Mouse (Mus musculus): Measurements from ENCODE around the gene Anp32e. TPM values are rescaled to one million over a fixed set of nuclear protein-coding genes. Genes with fewer than 3 reads are reported as not detected.

The Anp32e gene
- polyA plus RNA-seq, 1 experiment from 2014 or later: 224 TPM

DNA sequence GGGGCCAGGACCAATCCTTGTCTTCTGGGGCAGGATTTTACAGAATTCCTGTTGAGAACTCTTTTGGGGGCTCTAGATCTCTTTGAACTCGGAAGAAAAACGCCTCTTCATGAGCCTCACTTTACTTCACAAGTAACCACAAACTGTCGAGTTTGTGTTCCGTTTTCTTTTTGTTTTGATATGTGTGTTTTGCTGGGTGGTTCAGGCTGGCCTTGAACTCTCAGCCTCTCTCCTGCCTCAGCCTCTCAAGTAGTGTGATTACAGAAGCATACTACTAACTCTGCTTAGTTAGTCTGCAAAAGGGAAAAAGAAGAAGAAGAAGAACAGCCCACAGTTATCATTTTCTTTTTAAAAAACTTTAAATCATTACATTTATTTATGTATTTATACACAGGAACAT is 4.9 kb upstream of the Anp32e start:
- ATAC-seq (no peak), DNase-seq (ENCODE audit: low read depth, low spot score) (no peak)
- POLR2A ChIA-PET: no interaction called here
- in situ Hi-C loops (cut with MboI; ENCODE audit: low pct_unique_long_range_greater_than_20kb): no loop called here
- CTCF ChIA-PET: interaction anchor here (1.3 kb wide), 1 partner anchor 9 kb away, joined by 3 read pairs; no protein-coding TSS in a partner anchor
- no peaks in the 10 kb centered on the region for H3K27me3 ChIP-seq
- no peak for TF ChIP-seq CTCF (IDR thresholded peaks at IDR 0.05)

DNA sequence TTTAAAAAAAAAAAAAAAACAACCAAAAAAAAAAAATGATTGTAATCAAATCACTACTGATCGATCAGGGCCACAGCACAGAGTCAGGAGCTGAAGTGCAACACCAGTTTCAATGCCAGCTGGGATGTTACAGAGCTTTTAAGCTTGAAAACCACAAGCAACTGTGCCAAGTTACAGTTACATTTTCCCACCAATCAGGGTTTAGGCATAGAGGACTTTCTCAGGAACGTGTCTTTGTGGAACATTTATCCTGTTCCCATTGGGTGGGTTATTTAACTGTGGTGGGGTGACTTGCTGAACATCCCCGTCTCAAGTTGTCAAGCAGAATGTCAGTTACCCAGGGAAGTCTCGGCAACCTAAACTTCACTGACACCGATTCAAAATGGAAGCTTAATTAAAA is 4.0 kb upstream of the Anp32e start:
- in situ Hi-C loops (cut with MboI; ENCODE audit: low pct_unique_long_range_greater_than_20kb): no loop called here
- no peak for ATAC-seq
- POLR2A ChIA-PET: interaction anchor here (1.3 kb wide), 1 partner anchor 19 kb away, joined by 4 read pairs; no protein-coding TSS in a partner anchor
- CTCF ChIA-PET: interaction anchor here (1.3 kb wide), 1 partner anchor 8 kb away, joined by 3 read pairs; no protein-coding TSS in a partner anchor
- TF ChIP-seq CTCF (IDR thresholded peaks at IDR 0.05): no peak
- no peaks in the 10 kb centered on the region for H3K27me3 ChIP-seq
- no peak for DNase-seq (ENCODE audit: low read depth, low spot score)

- no peak for ATAC-seq
- no peak for DNase-seq (ENCODE audit: low read depth, low spot score)
- in situ Hi-C loops (cut with MboI; ENCODE audit: low pct_unique_long_range_greater_than_20kb): no loop called here
- POLR2A ChIA-PET: interaction anchor here (1.2 kb wide), 2 partner anchors 21 to 55 kb away, joined by 3 to 5 read pairs; no protein-coding TSS in a partner anchor
- H3K27me3 ChIP-seq: no peaks in the 10 kb centered on the region
- no peak for TF ChIP-seq CTCF (IDR thresholded peaks at IDR 0.05)
- CTCF ChIA-PET: no interaction called here
These were observed 787 bp upstream of the Anp32e start for GRCm38 (mm10) chr3:95928261-95928657.

DNA sequence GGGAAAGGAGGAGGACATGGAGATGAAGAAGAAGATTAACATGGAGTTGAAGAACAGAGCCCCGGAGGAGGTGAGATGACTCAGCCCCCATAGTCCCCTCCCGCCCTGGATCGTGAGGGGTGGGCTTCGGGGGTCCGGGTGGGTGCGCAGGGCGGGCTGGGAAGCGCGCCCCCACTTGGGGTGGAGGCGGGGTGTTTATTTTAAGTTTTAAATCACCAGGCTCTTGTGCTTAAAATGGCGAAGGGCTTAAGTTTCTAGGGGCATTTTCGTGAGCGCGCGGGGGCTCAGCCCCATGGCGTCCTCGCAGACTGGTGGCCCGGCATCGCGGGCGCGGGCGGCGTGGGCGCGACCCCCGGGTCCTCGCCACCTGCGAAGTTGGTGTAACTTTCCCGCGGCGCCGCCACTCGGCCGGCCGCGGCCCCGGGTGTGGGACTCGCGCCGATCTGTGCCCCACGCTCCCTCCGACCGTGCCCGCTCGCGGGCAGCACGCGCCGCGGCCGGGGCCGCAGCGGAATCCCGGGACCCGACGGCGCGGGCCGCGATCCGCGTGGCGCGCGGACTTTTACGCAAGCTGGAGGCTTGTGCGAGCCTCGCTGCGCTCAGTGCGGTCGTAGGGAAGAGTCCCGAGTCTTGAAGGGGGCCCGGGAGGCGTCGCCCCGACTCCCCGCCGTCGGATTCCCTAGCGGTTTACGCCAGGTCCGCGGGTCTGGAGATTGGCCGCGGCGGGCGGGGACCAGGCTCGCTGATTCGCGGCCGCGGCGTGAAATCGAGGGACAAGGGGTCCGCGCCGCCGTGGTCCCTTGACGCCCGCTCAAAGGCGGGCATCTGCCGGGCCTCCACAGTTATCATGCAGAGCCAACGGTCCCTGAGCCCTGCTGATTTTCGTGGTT is 780 bp downstream of the Anp32e start:
- H3K27me3 ChIP-seq: no peaks in the 10 kb centered on the region
- in situ Hi-C loops (cut with MboI; ENCODE audit: low pct_unique_long_range_greater_than_20kb): no loop called here
- ATAC-seq (peak; percentile 4), DNase-seq (ENCODE audit: low read depth, low spot score) (no peak)
- ChIA-PET CTCF (interaction anchor here (1.1 kb wide), 1 partner anchor 40 kb away, joined by 4 read pairs; no protein-coding TSS in a partner anchor), POLR2A (interaction anchor here (1.1 to 2.3 kb wide), 2 partner anchors 13 to 23 kb away, joined by 4 to 16 read pairs; no protein-coding TSS in a partner anchor)
- no peak for TF ChIP-seq CTCF (IDR thresholded peaks at IDR 0.05)

- ChIA-PET POLR2A (interaction anchor here (1.1 to 2.3 kb wide), 2 partner anchors 12 to 24 kb away, joined by 4 to 16 read pairs; no protein-coding TSS in a partner anchor), CTCF (interaction anchor here (0.8 to 1.1 kb wide), 4 partner anchors 24 to 53 kb away, joined by 3 to 6 read pairs (median 4); no protein-coding TSS in a partner anchor)
- TF ChIP-seq CTCF (IDR thresholded peaks at IDR 0.05): no peak
- no peaks in the 10 kb centered on the region for H3K27me3 ChIP-seq
- ATAC-seq (no peak), DNase-seq (ENCODE audit: low read depth, low spot score) (no peak)
- in situ Hi-C loops (cut with MboI; ENCODE audit: low pct_unique_long_range_greater_than_20kb): no loop called here
These were observed 1.4 kb downstream of the Anp32e start for GRCm38 (mm10) chr3:95930471-95930789.

- CTCF ChIA-PET: interaction anchor here (1.0 to 1.1 kb wide), 2 partner anchors 25 to 41 kb away, joined by 4 to 6 read pairs; no protein-coding TSS in a partner anchor
- ATAC-seq (no peak), DNase-seq (ENCODE audit: low read depth, low spot score) (no peak)
- in situ Hi-C loops (cut with MboI; ENCODE audit: low pct_unique_long_range_greater_than_20kb): no loop called here
- POLR2A ChIA-PET: interaction anchor here (1.1 to 2.3 kb wide), 2 partner anchors 11 to 25 kb away, joined by 4 to 16 read pairs; no protein-coding TSS in a partner anchor
- H3K27me3 ChIP-seq: no peaks in the 10 kb centered on the region
- TF ChIP-seq CTCF (IDR thresholded peaks at IDR 0.05): no peak
These were observed 2.4 kb downstream of the Anp32e start for GRCm38 (mm10) chr3:95931471-95931870.

- no peaks in the 10 kb centered on the region for H3K27me3 ChIP-seq
- in situ Hi-C loops (cut with MboI; ENCODE audit: low pct_unique_long_range_greater_than_20kb): no loop called here
- CTCF ChIA-PET: interaction anchor here (1.0 to 2.2 kb wide), 5 partner anchors 11 to 32 kb away, joined by 3 to 13 read pairs (median 5); no protein-coding TSS in a partner anchor
- TF ChIP-seq CTCF (IDR thresholded peaks at IDR 0.05): no peak
- POLR2A ChIA-PET: interaction anchor here (0.6 to 2.3 kb wide), 2 partner anchors 23 to 26 kb away, joined by 3 to 16 read pairs; no protein-coding TSS in a partner anchor
- ATAC-seq: no peak
- DNase-seq (ENCODE audit: low read depth, low spot score): no peak
These were observed 3.1 kb downstream of the Anp32e start for GRCm38 (mm10) chr3:95932157-95932556.

GRCm38 (mm10) chr3:95932566-95932965 is 3.5 kb downstream of the Anp32e start:
- ChIA-PET CTCF (interaction anchor here (1.0 to 2.2 kb wide), 5 partner anchors 12 to 31 kb away, joined by 3 to 13 read pairs (median 5); no protein-coding TSS in a partner anchor), POLR2A (interaction anchor here (0.6 kb wide), 1 partner anchor 24 kb away, joined by 3 read pairs; no protein-coding TSS in a partner anchor)
- no peaks in the 10 kb centered on the region for H3K27me3 ChIP-seq
- no peak for TF ChIP-seq CTCF (IDR thresholded peaks at IDR 0.05)
- DNase-seq (ENCODE audit: low read depth, low spot score) (no peak), ATAC-seq (no peak)
- in situ Hi-C loops (cut with MboI; ENCODE audit: low pct_unique_long_range_greater_than_20kb): no loop called here

GRCm38 (mm10) chr3:95933111-95933750 is 4.2 kb downstream of the Anp32e start:
- CTCF ChIA-PET: interaction anchor here (1.0 to 2.2 kb wide), 7 partner anchors 9 to 31 kb away, joined by 3 to 13 read pairs (median 4); no protein-coding TSS in a partner anchor

GRCm38 (mm10) chr3:95934448-95934847 is 5.4 kb downstream of the Anp32e start:
- DNase-seq (ENCODE audit: low read depth, low spot score) (no peak), ATAC-seq (no peak)
- CTCF ChIA-PET: interaction anchor here (0.6 to 1.3 kb wide), 4 partner anchors 11 to 25 kb away, joined by 3 to 4 read pairs (median 4); no protein-coding TSS in a partner anchor
- H3K27me3 ChIP-seq: no peaks in the 10 kb centered on the region
- in situ Hi-C loops (cut with MboI; ENCODE audit: low pct_unique_long_range_greater_than_20kb): no loop called here
- TF ChIP-seq CTCF (IDR thresholded peaks at IDR 0.05): no peak
- POLR2A ChIA-PET: no interaction called here

More at GRCm38 (mm10) chr3:95933111-95933750, 4.2 kb downstream of the Anp32e start:
- ATAC-seq: no peak
- no peaks in the 10 kb centered on the region for H3K27me3 ChIP-seq
- DNase-seq (ENCODE audit: low read depth, low spot score): no peak
- in situ Hi-C loops (cut with MboI; ENCODE audit: low pct_unique_long_range_greater_than_20kb): no loop called here
- no peak for TF ChIP-seq CTCF (IDR thresholded peaks at IDR 0.05)
- POLR2A ChIA-PET: no interaction called here

Measured in Patski (cell line).